Mouse (Mus musculus) limb, embryonic 12.5 days (tissue): ENCODE measurements around the gene Olfr873. TPM values are rescaled to one million over a fixed set of nuclear protein-coding genes. Genes with fewer than 3 reads are reported as not detected.
"Not testable (repeated sequence)": the region's sequence is repeated elsewhere in the genome, so short reads cannot be mapped to it uniquely, and the experiment has no call there.

Experiments used
- ATAC-seq: fragments of 200-750 bp; cut with Nextera tagmentation; 2 replicates; pipeline ENCODE4 v1.8.0; 2017; ENCODE audit warnings: low read depth, moderate TSS enrichment; ENCODE audit not compliant: insufficient number of reproducible peaks, insufficient read depth, low FRiP score, low TSS enrichment
- H3K27ac ChIP-seq: fragments of 300-500 bp; sonication (generic); 2 replicates; pipeline ENCODE4 v1.5.1; 2016; ENCODE audit warnings: mild to moderate bottlenecking, moderate library complexity
- H3K27me3 ChIP-seq: fragments of 300-500 bp; sonication (generic); 2 replicates; pipeline ENCODE4 v1.6.1; 2016; ENCODE audit warnings: mild to moderate bottlenecking, moderate library complexity
- H3K36me3 ChIP-seq: fragments of 300-500 bp; sonication (generic); 2 replicates; pipeline ENCODE4 v1.6.1; 2016; ENCODE audit warnings: mild to moderate bottlenecking, moderate library complexity
- H3K4me1 ChIP-seq: fragments of 300-500 bp; sonication (generic); replicated peaks from 2 replicates; pipeline ENCODE4 v1.6.1; 2016
- H3K4me2 ChIP-seq: fragments of 300-500 bp; sonication (generic); 2 replicates; pipeline ENCODE4 v1.6.1; 2016; ENCODE audit warnings: mild to moderate bottlenecking, moderate library complexity
- H3K4me3 ChIP-seq: fragments of 300-500 bp; sonication (generic); replicated peaks from 2 replicates; pipeline ENCODE4 v1.5.1; 2016; ENCODE audit warnings: mild to moderate bottlenecking
- H3K9ac ChIP-seq: fragments of 300-500 bp; sonication (generic); replicated peaks from 2 replicates; pipeline ENCODE4 v1.6.1; 2016; ENCODE audit warnings: mild to moderate bottlenecking, moderate library complexity
- H3K9me3 ChIP-seq: fragments of 300-500 bp; sonication (generic); 2 replicates; pipeline ENCODE4 v1.6.1; 2016; ENCODE audit warnings: mild to moderate bottlenecking, moderate library complexity
- WGBS: fragments of 180-500 bp; shearing (Covaris S2); methylation state at CpG from one replicate; pipeline ENCODE4 v1.1.7; 2016; 5-methylcytosine and 5-hydroxymethylcytosine counted together
- polyA plus RNA-seq: library from polyadenylated mRNA; unstranded; fragments of >200 nt; fragmentation: Nextera tagmentation; extraction: Ambion mirVana; gene quantifications from 2 replicates; pipeline ENCODE4 v1.2.1, GENCODE M21; 2016

The Olfr873 gene
- not detected in 2 replicates for polyA plus RNA-seq

GRCm38 (mm10) chr9:20298232-20298631 lies at the start of gene Olfr873:
Olfr873 (plus strand) TSS chr9:20298532.
- Histone ChIP-seq H3K4me1 (no peaks in the 10 kb centered on the region), H3K4me2 (no peak within 1 kb of the TSS), H3K9me3 (peaks cover 3% of the 10 kb centered on the region; the same call in 1 of the 2 replicates), H3K9ac (no peak within 1 kb of the TSS), H3K27ac (no peak within 1 kb of the TSS), H3K4me3 (no peak within 1 kb of the TSS), H3K36me3 (no peaks in the 10 kb centered on the region), H3K27me3 (no peaks in the 10 kb centered on the region)
- WGBS: 93% methylated on average over 1 of the region's 1 CpGs
- ATAC-seq: no peak

DNA sequence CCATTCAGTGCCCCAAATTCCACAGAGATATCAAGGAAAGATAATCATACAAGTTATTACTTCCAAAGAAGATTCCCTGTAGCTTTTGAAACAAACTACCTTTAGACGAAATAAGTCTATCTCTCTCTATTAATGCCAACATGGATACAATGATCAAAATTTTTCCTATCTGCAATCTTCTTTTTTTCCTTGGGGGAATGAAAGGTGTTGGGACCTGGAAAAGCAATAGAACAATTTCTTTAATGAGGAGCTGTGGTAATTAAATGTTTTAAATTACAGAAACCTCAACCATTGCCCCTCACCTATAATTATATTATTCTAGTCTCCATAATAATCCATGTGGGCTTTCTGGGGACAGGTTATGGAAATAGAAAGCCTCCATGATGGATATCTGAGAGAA lies 16.3 kb upstream of the Olfr873 start, which contains the start of gene Olfr39:
Gene Olfr39, plus strand, starts transcription at position 301 of the 400 bp plus-strand sequence.
- 82% methylated on average over 1 of the region's 1 CpGs for WGBS
- Histone ChIP-seq H3K9me3 (no peaks in the 10 kb centered on the region), H3K4me2 (no peak within 1 kb of the TSS), H3K4me3 (no peak within 1 kb of the TSS), H3K27ac (no peak within 1 kb of the TSS), H3K9ac (no peak within 1 kb of the TSS), H3K36me3 (no peaks in the 10 kb centered on the region), H3K27me3 (no peaks in the 10 kb centered on the region), H3K4me1 (no peaks in the 10 kb centered on the region)
- no peak for ATAC-seq

DNA sequence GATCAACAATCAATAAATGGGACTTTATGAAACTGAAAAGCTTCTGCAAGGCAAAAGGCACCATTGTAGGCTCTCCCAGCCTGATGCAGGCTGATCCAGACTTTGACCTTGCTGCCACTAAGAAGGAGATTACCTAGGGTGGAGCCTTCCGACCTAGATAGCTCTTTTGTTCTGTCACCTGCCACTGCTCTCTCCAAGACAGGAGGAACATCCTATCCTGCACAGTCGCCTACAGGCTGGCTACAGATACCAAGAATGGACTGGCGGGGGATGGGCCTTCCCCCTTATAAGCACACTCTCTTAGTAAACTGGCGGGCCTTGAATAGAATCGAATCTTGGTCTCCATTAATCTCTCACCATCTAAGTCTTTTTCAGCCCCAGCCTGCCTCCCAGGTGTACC lies 2.8 kb upstream of the Olfr873 start:
- ATAC-seq, H3K4me2 ChIP-seq, H3K4me1 ChIP-seq, H3K9ac ChIP-seq, H3K27me3 ChIP-seq, H3K27ac ChIP-seq, H3K36me3 ChIP-seq, H3K9me3 ChIP-seq, H3K4me3 ChIP-seq: not testable (repeated sequence)
- WGBS: 87% methylated on average over 5 of the region's 5 CpGs

DNA sequence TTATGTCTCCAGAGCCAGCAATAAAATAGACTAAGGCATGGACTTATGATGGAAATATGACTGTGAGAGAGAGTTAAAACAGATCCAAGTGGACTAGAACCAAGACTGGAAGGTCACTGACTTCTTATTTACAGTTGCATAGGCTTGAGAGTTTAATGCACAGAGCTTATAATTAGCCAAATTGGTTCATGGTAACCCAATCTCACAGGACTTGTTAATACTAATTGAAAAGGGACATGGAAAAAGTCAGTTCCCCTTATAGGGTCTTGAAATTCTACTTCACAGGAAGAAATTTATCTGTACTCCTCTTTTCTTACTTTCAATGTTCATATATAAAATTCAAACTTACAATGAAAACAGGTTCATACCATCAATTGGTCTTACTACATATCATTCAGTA lies 37.7 kb downstream of the Olfr873 start, which contains the start of gene Olfr18:
Gene Olfr18, minus strand, starts transcription at position 101 of the 400 bp plus-strand sequence.
- no peaks in the 10 kb centered on the region for H3K4me1 ChIP-seq
- H3K27me3 ChIP-seq: no peaks in the 10 kb centered on the region
- no peak within 1 kb of the TSS for H3K9ac ChIP-seq
- no peak within 1 kb of the TSS for H3K4me3 ChIP-seq
- ATAC-seq: no peak
- H3K36me3 ChIP-seq: no peaks in the 10 kb centered on the region
- no peaks in the 10 kb centered on the region for H3K9me3 ChIP-seq
- no peak within 1 kb of the TSS for H3K4me2 ChIP-seq
- no peak within 1 kb of the TSS for H3K27ac ChIP-seq

- peaks cover 46% of the 10 kb centered on the region for H3K36me3 ChIP-seq
- no peak overlapping the region for H3K4me3 ChIP-seq
- ATAC-seq: no peak
- peaks cover 8% of the 10 kb centered on the region; the same call in 1 of the 2 replicates for H3K9me3 ChIP-seq
- no peak overlapping the region for H3K9ac ChIP-seq
- H3K27me3 ChIP-seq: no peaks in the 10 kb centered on the region
- H3K27ac ChIP-seq: no peak overlapping the region
- no peaks in the 10 kb centered on the region for H3K4me1 ChIP-seq
- WGBS: 90% methylated on average over 4 of the region's 4 CpGs
- no peak overlapping the region for H3K4me2 ChIP-seq
These were observed 50.2 kb downstream of the Olfr873 start for GRCm38 (mm10) chr9:20348501-20348900.

Other genes starting within 250 kb of the Olfr873 start
- not detected in 2 replicates for gene Olfr867, start 241.0 kb upstream of the Olfr873 start, polyA plus RNA-seq
- not detected in 2 replicates for gene Olfr868, start 199.9 kb upstream of the Olfr873 start, polyA plus RNA-seq
- not detected in 2 replicates for gene Olfr869, start 169.5 kb upstream of the Olfr873 start, polyA plus RNA-seq
- gene Olfr870, start 124.5 kb upstream of the Olfr873 start, polyA plus RNA-seq: not detected in 2 replicates
- gene Olfr871, start 86.3 kb upstream of the Olfr873 start, polyA plus RNA-seq: not detected in 2 replicates
- not detected in 2 replicates for gene Olfr872, start 61.4 kb upstream of the Olfr873 start, polyA plus RNA-seq
- not detected in 2 replicates for gene Olfr39, start 16.2 kb upstream of the Olfr873 start, polyA plus RNA-seq
- gene Olfr18, start 37.6 kb downstream of the Olfr873 start, polyA plus RNA-seq: not detected in 2 replicates
- 34.9 and 36.7 TPM in 2 replicates for gene Zfp560, start 86.6 kb downstream of the Olfr873 start, polyA plus RNA-seq
- gene Zfp26, start 161.6 kb downstream of the Olfr873 start, polyA plus RNA-seq: 33.9 and 35.0 TPM in 2 replicates
- 21.4 and 22.8 TPM in 2 replicates for gene Zfp426, start 194.2 kb downstream of the Olfr873 start, polyA plus RNA-seq
- gene Zfp266, start 222.9 kb downstream of the Olfr873 start, polyA plus RNA-seq: 160 and 170 TPM in 2 replicates